Mouse (Mus musculus): ENCODE data around the gene Birc2. TPM values are rescaled to one million over a fixed set of nuclear protein-coding genes. Genes with fewer than 3 reads are reported as not detected.
A peak's percentile ranks its signal among the peaks of the same experiment; 100 is the strongest.

Birc2 gene
- polyA plus RNA-seq, 1 experiment from 2014 or later = 14.2 TPM

- H3K9ac ChIP-seq (ENCODE audit: low read depth, low read length) = no peak overlapping the region
- no peak overlapping the region for H3K27ac ChIP-seq (ENCODE audit: low read length)
- H3K4me3 ChIP-seq (ENCODE audit: low read depth, low read length) = no peak overlapping the region
- 61% methylated on average over 4 of the region's 4 CpGs for WGBS (ENCODE audit: insufficient replicate concordance)
- H3K9me3 ChIP-seq (replicated peaks; ENCODE audit: control insufficient read depth, low read length) = no peaks in the 10 kb centered on the region
- H3K36me3 ChIP-seq (ENCODE audit: control insufficient read depth, insufficient read depth) = peaks cover 8% of the 10 kb centered on the region
- ATAC-seq (ENCODE audit: low read depth) = peak; percentile 7; the same call in 1 of the 2 replicates
- H3K4me2 ChIP-seq (ENCODE audit: low read depth, low read length) = no peak overlapping the region
- H3K4me1 ChIP-seq (ENCODE audit: control insufficient read depth, low read depth, low read length) = no peaks in the 10 kb centered on the region
- no peaks in the 10 kb centered on the region for H3K27me3 ChIP-seq (ENCODE audit: control insufficient read depth, insufficient read depth, low read depth, low read length)
These were observed 15.7 kb upstream of the Birc2 start for GRCm38 (mm10) chr9:7852346-7853230.

GRCm38 (mm10) chr9:7851841-7852240 is 15.0 kb upstream of the Birc2 start:
- Histone ChIP-seq H3K4me1 (ENCODE audit: control insufficient read depth, low read depth, low read length) (no peaks in the 10 kb centered on the region), H3K9ac (ENCODE audit: low read depth, low read length) (no peak overlapping the region), H3K36me3 (ENCODE audit: control insufficient read depth, insufficient read depth) (peaks cover 8% of the 10 kb centered on the region), H3K4me3 (ENCODE audit: low read depth, low read length) (no peak overlapping the region), H3K27me3 (ENCODE audit: control insufficient read depth, insufficient read depth, low read depth, low read length) (no peaks in the 10 kb centered on the region), H3K27ac (ENCODE audit: low read length) (no peak overlapping the region), H3K9me3 (replicated peaks; ENCODE audit: control insufficient read depth, low read length) (no peaks in the 10 kb centered on the region), H3K4me2 (ENCODE audit: low read depth, low read length) (no peak overlapping the region)
- ATAC-seq (ENCODE audit: low read depth) = no peak
- WGBS (ENCODE audit: insufficient replicate concordance) = 76% methylated on average over 8 of the region's 8 CpGs

GRCm38 (mm10) chr9:7848191-7848590 is 11.3 kb upstream of the Birc2 start:
- no peak for ATAC-seq (ENCODE audit: low read depth)
- no peak overlapping the region for H3K9ac ChIP-seq (ENCODE audit: low read depth, low read length)
- no peaks in the 10 kb centered on the region for H3K9me3 ChIP-seq (replicated peaks; ENCODE audit: control insufficient read depth, low read length)
- no peak overlapping the region for H3K4me2 ChIP-seq (ENCODE audit: low read depth, low read length)
- WGBS (ENCODE audit: insufficient replicate concordance) = 83% methylated on average over 18 of the region's 18 CpGs
- H3K36me3 ChIP-seq (ENCODE audit: control insufficient read depth, insufficient read depth) = peaks cover 2% of the 10 kb centered on the region
- H3K4me3 ChIP-seq (ENCODE audit: low read depth, low read length) = no peak overlapping the region
- no peak overlapping the region for H3K27ac ChIP-seq (ENCODE audit: low read length)
- no peaks in the 10 kb centered on the region for H3K4me1 ChIP-seq (ENCODE audit: control insufficient read depth, low read depth, low read length)
- H3K27me3 ChIP-seq (ENCODE audit: control insufficient read depth, insufficient read depth, low read depth, low read length) = no peaks in the 10 kb centered on the region

GRCm38 (mm10) chr9:7846667-7847199 is 9.9 kb upstream of the Birc2 start:
- H3K4me1 ChIP-seq (ENCODE audit: control insufficient read depth, low read depth, low read length) = no peaks in the 10 kb centered on the region
- no peak overlapping the region for H3K27ac ChIP-seq (ENCODE audit: low read length)
- no peak overlapping the region for H3K9ac ChIP-seq (ENCODE audit: low read depth, low read length)
- 67% methylated on average over 1 of the region's 1 CpGs for WGBS (ENCODE audit: insufficient replicate concordance)
- no peak for ATAC-seq (ENCODE audit: low read depth)
- no peak overlapping the region for H3K4me3 ChIP-seq (ENCODE audit: low read depth, low read length)
- H3K27me3 ChIP-seq (ENCODE audit: control insufficient read depth, insufficient read depth, low read depth, low read length) = no peaks in the 10 kb centered on the region
- H3K4me2 ChIP-seq (ENCODE audit: low read depth, low read length) = no peak overlapping the region
- H3K36me3 ChIP-seq (ENCODE audit: control insufficient read depth, insufficient read depth) = peaks cover 2% of the 10 kb centered on the region
- no peaks in the 10 kb centered on the region for H3K9me3 ChIP-seq (replicated peaks; ENCODE audit: control insufficient read depth, low read length)

GRCm38 (mm10) chr9:7845216-7845895 is 8.5 kb upstream of the Birc2 start:
- H3K36me3 ChIP-seq (ENCODE audit: control insufficient read depth, insufficient read depth) = no peaks in the 10 kb centered on the region; the same call in 1 of the 2 replicates
- H3K27ac ChIP-seq (ENCODE audit: low read length) = no peak overlapping the region
- H3K9ac ChIP-seq (ENCODE audit: low read depth, low read length) = no peak overlapping the region
- no peaks in the 10 kb centered on the region for H3K9me3 ChIP-seq (replicated peaks; ENCODE audit: control insufficient read depth, low read length)
- H3K4me2 ChIP-seq (ENCODE audit: low read depth, low read length) = no peak overlapping the region
- 62% methylated on average over 4 of the region's 4 CpGs for WGBS (ENCODE audit: insufficient replicate concordance)
- H3K27me3 ChIP-seq (ENCODE audit: control insufficient read depth, insufficient read depth, low read depth, low read length) = no peaks in the 10 kb centered on the region
- no peak for ATAC-seq (ENCODE audit: low read depth)
- no peak overlapping the region for H3K4me3 ChIP-seq (ENCODE audit: low read depth, low read length)
- H3K4me1 ChIP-seq (ENCODE audit: control insufficient read depth, low read depth, low read length) = no peaks in the 10 kb centered on the region

GRCm38 (mm10) chr9:7841221-7841620 is 4.4 kb upstream of the Birc2 start:
- no peaks in the 10 kb centered on the region for H3K36me3 ChIP-seq (ENCODE audit: control insufficient read depth, insufficient read depth)
- H3K9ac ChIP-seq (ENCODE audit: low read depth, low read length) = no peak overlapping the region
- ATAC-seq (ENCODE audit: low read depth) = no peak
- WGBS (ENCODE audit: insufficient replicate concordance) = 67% methylated on average over 6 of the region's 6 CpGs
- no peak overlapping the region for H3K4me3 ChIP-seq (ENCODE audit: low read depth, low read length)
- no peaks in the 10 kb centered on the region for H3K9me3 ChIP-seq (replicated peaks; ENCODE audit: control insufficient read depth, low read length)
- peaks cover 3% of the 10 kb centered on the region; the same call in 1 of the 2 replicates for H3K4me1 ChIP-seq (ENCODE audit: control insufficient read depth, low read depth, low read length)
- no peaks in the 10 kb centered on the region for H3K27me3 ChIP-seq (ENCODE audit: control insufficient read depth, insufficient read depth, low read depth, low read length)
- no peak overlapping the region for H3K27ac ChIP-seq (ENCODE audit: low read length)
- no peak overlapping the region for H3K4me2 ChIP-seq (ENCODE audit: low read depth, low read length)

GRCm38 (mm10) chr9:7837806-7838440 is 1.1 kb upstream of the Birc2 start:
- Histone ChIP-seq H3K4me3 (ENCODE audit: low read depth, low read length) (peak overlapping the region; percentile 72), H3K27me3 (ENCODE audit: control insufficient read depth, insufficient read depth, low read depth, low read length) (no peaks in the 10 kb centered on the region), H3K36me3 (ENCODE audit: control insufficient read depth, insufficient read depth) (no peaks in the 10 kb centered on the region), H3K27ac (ENCODE audit: low read length) (peak overlapping the region; percentile 99), H3K9ac (ENCODE audit: low read depth, low read length) (peak overlapping the region; percentile 65), H3K9me3 (replicated peaks; ENCODE audit: control insufficient read depth, low read length) (no peaks in the 10 kb centered on the region), H3K4me1 (ENCODE audit: control insufficient read depth, low read depth, low read length) (peaks cover 8% of the 10 kb centered on the region), H3K4me2 (ENCODE audit: low read depth, low read length) (peak overlapping the region; percentile 91)
- 32% methylated on average over 14 of the region's 14 CpGs for WGBS (ENCODE audit: insufficient replicate concordance)
- no peak for ATAC-seq (ENCODE audit: low read depth)

- Histone ChIP-seq H3K4me2 (ENCODE audit: low read depth, low read length) (peak overlapping the region; percentile 91), H3K36me3 (ENCODE audit: control insufficient read depth, insufficient read depth) (no peaks in the 10 kb centered on the region), H3K9me3 (replicated peaks; ENCODE audit: control insufficient read depth, low read length) (no peaks in the 10 kb centered on the region), H3K27ac (ENCODE audit: low read length) (peak overlapping the region; percentile 99), H3K27me3 (ENCODE audit: control insufficient read depth, insufficient read depth, low read depth, low read length) (no peaks in the 10 kb centered on the region), H3K4me3 (ENCODE audit: low read depth, low read length) (peak overlapping the region; percentile 72), H3K4me1 (ENCODE audit: control insufficient read depth, low read depth, low read length) (peaks cover 10% of the 10 kb centered on the region), H3K9ac (ENCODE audit: low read depth, low read length) (peak overlapping the region; percentile 91)
- peak; percentile 19 for ATAC-seq (ENCODE audit: low read depth)
- WGBS (ENCODE audit: insufficient replicate concordance) = under 1% methylated on average over 16 of the region's 16 CpGs
These were observed 533 bp downstream of the Birc2 start for GRCm38 (mm10) chr9:7836331-7836730.

Data from liver, embryonic 16.5 days (tissue).